Mouse (Mus musculus): ENCODE data around the gene Tmc7. TPM values are rescaled to one million over a fixed set of nuclear protein-coding genes. Genes with fewer than 3 reads are reported as not detected.
A peak's percentile ranks its signal among the peaks of the same experiment; 100 is the strongest.

The Tmc7 gene
- polyA plus RNA-seq, 1 experiment, result 1.9 TPM

DNA sequence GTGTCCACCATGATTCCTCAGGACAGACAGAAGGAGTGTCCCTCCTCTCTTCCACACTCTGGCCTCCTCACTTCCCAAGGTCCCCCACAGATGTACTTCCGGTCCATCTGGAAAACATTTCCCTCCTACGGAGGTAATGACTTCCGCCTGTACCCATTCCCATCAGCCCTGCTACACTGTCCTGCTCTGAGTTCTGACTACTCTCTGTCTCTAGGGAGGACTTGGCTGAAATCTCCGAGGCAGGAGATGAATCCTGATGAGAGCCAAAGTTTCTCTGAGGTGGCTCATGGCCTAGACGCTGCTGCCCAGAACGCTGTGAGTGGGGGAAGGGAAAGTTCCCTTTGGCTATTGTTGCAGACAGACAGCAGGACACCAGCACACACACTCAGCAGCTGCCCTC is 7.6 kb upstream of the Tmc7 start:
- no peak overlapping the region for H3K4me3 ChIP-seq (ENCODE audit: insufficient read depth, low read length)
- H3K27ac ChIP-seq (ENCODE audit: insufficient read depth, low read length), result no peak overlapping the region
- TF ChIP-seq CTCF (IDR thresholded peaks at IDR 0.05; ENCODE audit: borderline replicate concordance, insufficient read depth, low read length) (no peak), POLR2A (IDR thresholded peaks at IDR 0.05; ENCODE audit: low read depth, low read length) (no peak)
- H3K4me1 ChIP-seq (ENCODE audit: control insufficient read depth, insufficient read depth, low read length), result no peaks in the 10 kb centered on the region

DNA sequence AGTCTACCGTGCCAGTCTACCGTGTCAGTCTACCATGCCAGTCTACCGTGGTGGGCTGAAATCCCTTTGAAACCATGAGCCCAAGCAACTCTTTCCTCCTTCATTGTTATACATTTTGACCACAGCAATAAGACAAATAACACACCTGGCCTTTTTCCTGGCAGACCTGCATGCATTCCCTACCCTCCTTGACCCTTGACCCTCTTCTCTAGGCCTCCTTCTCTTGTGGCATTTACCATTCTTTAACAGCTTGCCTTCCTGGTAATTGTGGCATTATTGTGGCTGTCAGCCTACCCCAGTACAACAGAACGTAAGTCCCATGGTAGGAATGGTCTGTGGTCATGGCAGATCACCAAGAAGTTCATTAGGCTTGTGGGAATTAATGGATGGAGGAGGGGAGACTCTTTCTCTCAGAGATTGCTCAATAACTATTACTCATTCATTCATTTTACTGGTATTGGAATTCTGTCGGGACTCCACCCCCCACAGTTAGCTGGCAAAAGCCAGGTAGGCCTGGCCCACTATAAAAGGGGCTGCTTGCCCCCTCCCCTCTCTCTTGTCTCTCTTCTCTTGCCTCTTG is 6.3 kb upstream of the Tmc7 start:
- no peak overlapping the region for H3K27ac ChIP-seq (ENCODE audit: insufficient read depth, low read length)
- H3K4me3 ChIP-seq (ENCODE audit: insufficient read depth, low read length), result no peak overlapping the region
- H3K4me1 ChIP-seq (ENCODE audit: control insufficient read depth, insufficient read depth, low read length), result no peaks in the 10 kb centered on the region
- no peak for TF ChIP-seq POLR2A (IDR thresholded peaks at IDR 0.05; ENCODE audit: low read depth, low read length)

DNA sequence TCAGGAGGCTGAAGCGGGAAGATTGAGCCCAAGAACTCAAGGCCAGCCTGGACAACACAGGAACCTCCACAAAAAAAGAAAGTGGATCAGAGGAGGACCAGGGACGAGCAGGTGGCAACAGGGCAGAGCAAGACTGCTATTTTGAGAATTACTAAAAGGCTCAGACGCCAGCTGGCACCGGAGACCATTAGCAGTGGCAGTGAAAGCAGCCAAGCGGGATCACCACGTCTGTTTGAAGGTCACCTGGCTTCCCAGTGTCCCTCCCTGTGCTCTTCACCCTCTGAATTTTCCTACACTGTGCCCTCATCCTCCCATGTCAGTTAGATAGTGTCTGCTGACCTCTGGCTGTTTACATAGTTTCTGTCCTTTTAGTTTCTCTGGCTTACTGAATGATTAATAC is 1.3 kb upstream of the Tmc7 start:
- Histone ChIP-seq H3K27ac (ENCODE audit: insufficient read depth, low read length) (no peak overlapping the region), H3K4me3 (ENCODE audit: insufficient read depth, low read length) (no peak overlapping the region), H3K4me1 (ENCODE audit: control insufficient read depth, insufficient read depth, low read length) (no peaks in the 10 kb centered on the region)
- TF ChIP-seq POLR2A (IDR thresholded peaks at IDR 0.05; ENCODE audit: low read depth, low read length) (no peak), CTCF (IDR thresholded peaks at IDR 0.05; ENCODE audit: borderline replicate concordance, insufficient read depth, low read length) (no peak)

DNA sequence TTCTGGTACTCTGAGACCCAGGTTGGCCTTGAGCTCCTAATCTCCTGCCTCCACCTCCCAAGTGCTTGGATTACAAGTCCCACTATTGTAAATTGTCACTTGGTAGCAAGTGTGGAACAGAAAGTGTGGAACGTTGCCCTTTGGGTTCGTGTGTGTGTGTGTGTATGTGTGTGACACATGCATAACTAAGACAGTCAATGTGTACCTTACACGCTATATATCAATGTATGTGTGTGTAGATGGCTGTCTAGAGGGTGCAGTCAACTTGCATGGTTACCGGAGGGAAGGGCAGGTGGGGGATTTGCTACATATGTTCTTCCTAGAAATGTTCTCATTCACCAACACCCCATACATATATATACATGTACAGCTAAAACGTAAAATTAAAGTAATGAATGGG is 390 bp upstream of the Tmc7 start:
- Histone ChIP-seq H3K4me1 (ENCODE audit: control insufficient read depth, insufficient read depth, low read length) (no peaks in the 10 kb centered on the region), H3K4me3 (ENCODE audit: insufficient read depth, low read length) (peak overlapping the region; percentile 63; the same call in 1 of the 2 replicates), H3K27ac (ENCODE audit: insufficient read depth, low read length) (no peak overlapping the region)
- no peak for TF ChIP-seq POLR2A (IDR thresholded peaks at IDR 0.05; ENCODE audit: low read depth, low read length)
- TF ChIP-seq CTCF (IDR thresholded peaks at IDR 0.05; ENCODE audit: borderline replicate concordance, insufficient read depth, low read length), result no peak

DNA sequence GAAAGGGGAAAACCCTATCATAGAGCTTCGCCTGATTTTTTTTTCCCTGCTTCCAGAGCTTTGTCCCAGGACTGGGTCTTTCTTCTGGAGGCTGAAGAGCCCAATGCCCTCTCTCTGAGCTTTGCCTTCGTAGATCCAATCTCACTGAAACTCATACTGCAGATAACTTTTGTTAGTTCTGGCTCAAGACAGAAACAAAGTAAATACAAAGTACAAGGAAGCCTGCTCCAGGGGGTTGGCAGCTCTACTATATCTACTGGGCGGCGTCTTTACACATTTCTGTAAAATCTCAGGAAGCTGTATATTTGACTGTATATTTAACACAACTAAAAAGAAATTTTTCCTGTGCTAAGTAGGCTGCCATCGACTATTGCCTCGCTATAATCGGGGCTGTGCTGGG is 715 bp downstream of the Tmc7 start:
- no peaks in the 10 kb centered on the region for H3K4me1 ChIP-seq (ENCODE audit: control insufficient read depth, insufficient read depth, low read length)
- no peak overlapping the region for H3K27ac ChIP-seq (ENCODE audit: insufficient read depth, low read length)
- H3K4me3 ChIP-seq (ENCODE audit: insufficient read depth, low read length), result peak overlapping the region; percentile 63
- TF ChIP-seq POLR2A (IDR thresholded peaks at IDR 0.05; ENCODE audit: low read depth, low read length) (no peak), CTCF (IDR thresholded peaks at IDR 0.05; ENCODE audit: borderline replicate concordance, insufficient read depth, low read length) (no peak)

DNA sequence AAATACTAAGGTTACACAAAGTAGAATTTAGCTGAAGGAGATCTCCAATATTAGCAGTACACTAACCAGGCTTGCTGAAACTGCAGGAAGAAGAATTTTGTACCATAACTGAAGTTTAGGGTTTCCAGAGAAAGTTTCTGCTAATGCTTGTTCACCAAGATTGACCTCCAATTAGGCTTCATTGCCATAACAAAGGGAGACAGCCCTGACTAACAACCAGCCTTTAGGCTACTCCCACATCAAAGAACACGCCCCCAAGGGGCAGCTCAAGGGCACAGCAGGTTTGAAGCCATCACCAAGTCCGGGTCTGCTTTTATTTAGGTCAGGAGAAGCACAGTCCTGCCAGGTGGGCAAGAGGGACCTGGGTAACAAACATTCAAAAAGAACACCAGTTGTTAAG is 4.6 kb downstream of the Tmc7 start:
- H3K27ac ChIP-seq (ENCODE audit: insufficient read depth, low read length), result no peak overlapping the region
- H3K4me1 ChIP-seq (ENCODE audit: control insufficient read depth, insufficient read depth, low read length), result no peaks in the 10 kb centered on the region
- H3K4me3 ChIP-seq (ENCODE audit: insufficient read depth, low read length), result no peak overlapping the region
- TF ChIP-seq CTCF (IDR thresholded peaks at IDR 0.05; ENCODE audit: borderline replicate concordance, insufficient read depth, low read length) (no peak), POLR2A (IDR thresholded peaks at IDR 0.05; ENCODE audit: low read depth, low read length) (no peak)

DNA sequence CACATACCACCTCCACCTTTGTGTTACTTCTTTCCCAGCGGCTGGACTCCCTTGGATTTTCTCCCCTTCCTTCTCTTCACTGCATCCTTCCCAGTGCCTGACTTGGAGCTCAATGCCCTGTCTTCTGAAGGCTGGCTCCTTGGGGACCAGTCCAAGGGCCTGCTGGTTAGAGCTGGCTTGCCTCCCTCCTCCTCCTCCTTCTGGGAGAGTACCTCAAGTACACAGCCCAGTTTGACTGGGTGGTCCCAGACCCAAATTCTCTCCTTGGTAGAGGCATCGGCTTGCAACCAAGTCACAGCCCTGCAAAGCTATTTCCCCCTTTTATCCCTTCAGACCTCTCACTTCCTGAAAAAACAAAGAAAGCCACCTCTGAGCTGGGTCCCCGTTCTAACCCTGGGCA is 6.3 kb downstream of the Tmc7 start:
- no peak for TF ChIP-seq CTCF (IDR thresholded peaks at IDR 0.05; ENCODE audit: borderline replicate concordance, insufficient read depth, low read length)
- TF ChIP-seq POLR2A (IDR thresholded peaks at IDR 0.05; ENCODE audit: low read depth, low read length), result no peak
- H3K27ac ChIP-seq (ENCODE audit: insufficient read depth, low read length), result no peak overlapping the region
- H3K4me1 ChIP-seq (ENCODE audit: control insufficient read depth, insufficient read depth, low read length), result no peaks in the 10 kb centered on the region
- H3K4me3 ChIP-seq (ENCODE audit: insufficient read depth, low read length), result no peak overlapping the region

DNA sequence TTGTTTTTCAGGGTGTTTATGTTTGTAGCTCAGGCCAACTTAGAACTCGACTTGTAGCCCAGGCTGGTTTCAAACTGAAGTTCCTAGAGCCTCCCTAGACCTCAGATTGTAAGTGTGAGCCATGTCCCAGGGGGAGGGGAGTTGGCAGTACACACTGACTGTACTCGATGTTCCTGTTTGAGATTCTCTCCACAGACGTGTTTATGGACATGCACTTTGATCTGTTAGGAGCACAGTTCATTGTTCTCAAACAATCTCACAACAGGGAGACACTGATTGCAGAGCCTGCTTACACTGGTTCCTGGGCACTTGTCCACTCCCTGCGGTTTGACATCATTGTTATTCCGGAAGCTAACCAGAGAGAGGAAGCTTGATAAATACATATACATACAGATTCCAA is 12.5 kb downstream of the Tmc7 start:
- no peak for TF ChIP-seq POLR2A (IDR thresholded peaks at IDR 0.05; ENCODE audit: low read depth, low read length)
- TF ChIP-seq CTCF (IDR thresholded peaks at IDR 0.05; ENCODE audit: borderline replicate concordance, insufficient read depth, low read length), result no peak
- H3K27ac ChIP-seq (ENCODE audit: insufficient read depth, low read length), result no peak overlapping the region
- no peak overlapping the region for H3K4me3 ChIP-seq (ENCODE audit: insufficient read depth, low read length)
- H3K4me1 ChIP-seq (ENCODE audit: control insufficient read depth, insufficient read depth, low read length), result no peaks in the 10 kb centered on the region

DNA sequence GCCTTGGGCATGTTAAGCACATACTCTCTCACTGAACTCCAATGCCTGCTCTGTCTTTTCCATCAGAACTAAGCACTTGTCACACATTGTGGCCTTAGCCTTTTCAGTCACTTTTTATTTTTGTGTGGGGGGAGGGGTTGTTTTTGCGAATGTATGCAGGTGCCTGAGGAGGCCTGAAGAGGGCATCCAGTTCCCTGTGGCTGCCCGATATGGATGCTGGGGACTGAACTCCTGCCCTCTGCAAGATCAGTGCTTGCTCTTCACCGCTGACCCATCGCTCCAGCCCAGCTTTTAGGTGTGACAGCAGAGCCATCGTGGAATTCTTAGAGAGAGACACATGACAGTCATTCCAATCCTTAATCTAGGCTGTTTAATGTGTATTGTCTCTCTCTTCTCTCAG is 13.2 kb downstream of the Tmc7 start:
- Histone ChIP-seq H3K27ac (ENCODE audit: insufficient read depth, low read length) (no peak overlapping the region), H3K4me1 (ENCODE audit: control insufficient read depth, insufficient read depth, low read length) (no peaks in the 10 kb centered on the region), H3K4me3 (ENCODE audit: insufficient read depth, low read length) (no peak overlapping the region)
- TF ChIP-seq CTCF (IDR thresholded peaks at IDR 0.05; ENCODE audit: borderline replicate concordance, insufficient read depth, low read length) (no peak), POLR2A (IDR thresholded peaks at IDR 0.05; ENCODE audit: low read depth, low read length) (no peak)

DNA sequence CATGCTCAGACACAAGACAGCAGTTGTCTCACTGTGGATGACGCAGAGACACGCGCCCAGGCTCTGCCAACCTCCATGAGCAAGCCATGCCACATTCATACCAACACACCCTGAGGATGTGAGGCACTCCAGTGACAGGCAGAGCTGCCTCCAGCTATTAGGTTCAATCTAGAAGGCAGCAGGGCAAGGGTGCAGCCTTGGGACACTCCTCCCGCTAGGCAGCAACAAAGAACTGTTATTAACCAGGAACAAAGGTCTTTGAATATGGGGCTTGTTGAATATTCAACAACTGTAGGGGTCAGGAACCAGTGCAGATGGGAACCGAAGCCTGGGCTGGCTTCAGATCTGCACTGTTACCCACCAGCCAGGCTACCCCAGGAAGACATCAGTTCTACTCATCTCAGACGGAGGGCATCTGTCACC is 15.4 kb downstream of the Tmc7 start:
- Histone ChIP-seq H3K27ac (ENCODE audit: insufficient read depth, low read length) (no peak overlapping the region), H3K4me3 (ENCODE audit: insufficient read depth, low read length) (no peak overlapping the region), H3K4me1 (ENCODE audit: control insufficient read depth, insufficient read depth, low read length) (no peaks in the 10 kb centered on the region)
- TF ChIP-seq POLR2A (IDR thresholded peaks at IDR 0.05; ENCODE audit: low read depth, low read length), result no peak
- no peak for TF ChIP-seq CTCF (IDR thresholded peaks at IDR 0.05; ENCODE audit: borderline replicate concordance, insufficient read depth, low read length)

DNA sequence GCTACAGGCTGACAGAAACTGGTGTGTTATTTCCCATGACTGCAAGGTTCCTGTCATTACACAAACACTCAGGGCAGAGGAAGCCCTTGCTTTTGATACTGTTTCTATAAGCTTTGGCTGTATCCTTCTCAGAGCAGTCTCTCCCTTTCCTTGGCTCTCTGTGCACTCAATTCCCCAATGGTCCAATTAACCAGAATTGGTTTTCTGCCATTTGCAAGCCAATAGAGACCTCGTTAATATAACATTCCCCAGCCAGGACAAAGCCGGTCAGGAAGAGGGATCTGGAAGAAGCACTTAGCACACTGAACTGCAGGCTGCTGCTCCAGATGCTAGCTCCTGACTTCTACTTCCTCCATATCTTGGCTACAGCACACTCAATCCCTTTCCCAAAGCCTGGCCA is 30.2 kb downstream of the Tmc7 start:
- H3K27ac ChIP-seq (ENCODE audit: insufficient read depth, low read length), result no peak overlapping the region

More for the DNA sequence above, 30.2 kb downstream of the Tmc7 start:
- H3K4me1 ChIP-seq (ENCODE audit: control insufficient read depth, insufficient read depth, low read length), result no peaks in the 10 kb centered on the region
- H3K4me3 ChIP-seq (ENCODE audit: insufficient read depth, low read length), result no peak overlapping the region
- TF ChIP-seq POLR2A (IDR thresholded peaks at IDR 0.05; ENCODE audit: low read depth, low read length) (no peak), CTCF (IDR thresholded peaks at IDR 0.05; ENCODE audit: borderline replicate concordance, insufficient read depth, low read length) (no peak)

Measured in embryonic fibroblast, embryonic 13.5 days (primary cell).